Mouse (Mus musculus): ENCODE results near the gene Ywhah. TPM values are rescaled to one million over a fixed set of nuclear protein-coding genes. Genes with fewer than 3 reads are reported as not detected.
"Not testable (repeated sequence)": the region's sequence is repeated elsewhere in the genome, so short reads cannot be mapped to it uniquely, and the experiment has no call there.

The Ywhah gene
- total RNA-seq, 2 experiments from 2014 or later, result 46.7 to 47.6 TPM

DNA sequence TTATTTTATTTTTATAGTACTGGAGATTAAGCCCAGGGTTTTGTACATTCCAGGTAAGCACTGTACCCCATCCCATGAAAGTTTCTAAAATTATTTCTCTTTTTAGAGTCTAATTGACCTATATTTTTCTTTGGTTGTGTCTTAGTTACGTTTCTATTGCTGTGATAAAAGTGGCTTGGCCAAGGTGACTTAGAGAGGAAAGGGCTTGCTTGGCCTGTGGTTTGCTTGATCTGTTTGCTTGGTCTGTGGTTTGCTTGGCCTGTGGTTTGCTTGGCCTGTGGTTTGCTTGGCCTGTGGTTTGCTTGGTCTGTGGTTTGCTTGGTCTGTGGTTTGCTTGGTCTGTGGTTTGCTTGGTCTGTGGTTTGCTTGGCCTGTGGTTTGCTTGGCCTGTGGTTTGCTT, 22.1 kb downstream of the Ywhah start:
- intact Hi-C loops (cut with DNase I), result loop anchor here (2.0 kb wide), 1 partner anchor 104 kb away; no protein-coding TSS in a partner anchor
- DNase-seq, result not testable (repeated sequence)

DNA sequence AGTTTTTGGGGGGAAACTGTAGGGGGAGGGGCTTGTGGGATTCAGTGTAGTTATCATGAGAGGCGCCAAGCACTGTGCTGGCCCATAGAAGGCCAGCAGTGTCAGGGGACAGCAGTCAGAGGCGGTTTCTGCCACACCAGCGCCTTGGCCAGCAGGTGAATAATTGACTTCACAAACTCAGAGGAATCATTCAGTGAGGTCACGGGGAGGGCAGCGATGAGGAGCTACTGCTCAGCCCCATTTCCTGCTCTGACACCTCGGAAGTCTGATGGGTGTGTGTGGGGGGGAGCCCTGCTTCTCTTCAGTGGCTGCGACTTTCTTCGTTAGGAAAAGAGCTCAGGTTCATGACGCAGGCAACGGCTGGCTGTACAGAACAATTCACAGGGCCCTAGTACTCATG, 24.8 kb downstream of the Ywhah start:
- intact Hi-C loops (cut with DNase I), result no loop called here

DNA sequence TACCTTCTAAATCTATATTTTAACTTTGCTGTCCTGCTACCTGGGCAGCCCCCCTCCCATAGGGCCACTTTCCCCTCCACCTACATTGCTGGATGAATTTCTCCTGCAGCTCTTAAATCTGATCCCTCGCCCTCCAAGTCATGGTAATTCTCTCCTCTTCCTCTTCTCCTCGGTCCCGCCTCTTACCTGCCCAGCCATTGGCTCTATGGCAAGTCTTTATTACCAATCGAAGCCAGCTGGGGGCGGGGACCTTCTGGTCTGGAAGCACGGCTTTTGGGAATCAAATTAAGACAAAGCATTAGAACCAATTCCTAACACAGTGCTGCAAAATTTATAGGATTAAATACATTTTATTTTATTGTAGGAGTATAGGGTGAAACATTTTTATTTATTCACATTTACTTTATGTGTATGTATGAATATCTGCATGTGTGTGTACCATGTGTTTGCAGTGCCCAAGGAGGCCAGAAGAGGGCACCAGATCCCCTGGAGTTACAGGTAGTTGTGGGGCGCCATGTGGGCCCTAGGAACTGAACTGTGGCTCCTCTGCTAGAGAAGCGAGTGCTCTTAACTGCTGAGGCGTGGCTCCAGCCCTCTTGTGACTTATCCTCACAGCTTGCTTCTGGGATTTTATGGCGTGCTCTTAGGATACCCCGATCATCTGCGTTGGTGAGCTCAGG, 26.2 kb downstream of the Ywhah start:
- intact Hi-C loops (cut with DNase I), result no loop called here
- no peak for DNase-seq

More for the DNA sequence above, 24.8 kb downstream of the Ywhah start:
- no peak for DNase-seq

DNA sequence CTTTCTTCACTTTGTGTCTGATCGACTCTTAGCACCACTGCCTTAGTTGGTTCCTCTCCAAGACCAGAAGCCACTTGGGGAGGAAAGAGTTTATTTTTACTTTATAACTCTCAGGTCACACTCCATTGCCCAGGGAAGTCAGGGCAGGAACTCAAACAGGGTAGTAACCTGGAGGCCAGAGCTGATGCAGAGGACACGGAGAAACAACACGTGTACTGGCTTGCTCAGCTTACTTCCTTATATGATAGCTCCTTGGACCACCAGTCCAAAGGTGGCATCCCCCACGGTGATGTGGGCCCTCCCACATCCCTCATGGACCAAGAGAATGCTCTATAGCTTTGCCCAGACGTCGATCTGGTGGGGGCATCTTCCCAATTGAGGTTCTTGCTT, 26.7 kb downstream of the Ywhah start:
- intact Hi-C loops (cut with DNase I), result no loop called here
- no peak for DNase-seq

DNA sequence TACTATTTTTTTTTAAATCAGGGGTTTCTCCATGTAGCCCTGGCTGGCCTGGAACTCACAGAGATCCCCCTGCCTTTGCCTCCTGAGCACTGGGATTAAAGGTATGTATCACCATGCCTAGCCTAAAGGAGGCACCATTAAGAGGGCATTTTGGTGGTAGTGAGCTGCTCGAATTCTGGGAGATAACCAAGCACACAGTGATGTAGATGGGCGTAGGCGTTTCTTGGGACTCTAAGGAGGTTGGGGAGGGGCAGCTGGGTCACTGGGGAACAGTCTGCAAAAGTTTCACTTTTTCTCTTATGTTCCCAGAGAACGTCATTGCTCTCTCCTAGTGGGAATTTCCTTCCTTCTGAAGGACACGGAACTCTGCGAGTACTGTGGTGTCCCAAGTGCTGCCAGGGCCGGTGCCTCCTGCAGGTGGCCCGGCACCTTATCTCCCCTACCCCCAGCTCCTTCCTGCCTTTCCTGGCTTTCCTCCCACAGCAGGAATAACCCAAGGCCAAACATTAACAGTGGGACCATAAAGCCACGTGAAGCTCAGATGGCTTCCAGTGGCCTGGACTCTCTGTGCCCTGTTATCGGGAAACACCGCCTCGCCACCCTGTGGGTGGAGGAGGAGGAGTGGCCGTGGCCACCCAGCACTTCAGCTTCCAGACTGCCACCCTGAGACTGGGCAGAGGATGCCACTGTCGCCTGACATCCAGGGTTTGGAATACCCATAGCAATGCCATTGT, 34.4 kb downstream of the Ywhah start:
- DNase-seq, result no peak
- intact Hi-C loops (cut with DNase I), result no loop called here

DNA sequence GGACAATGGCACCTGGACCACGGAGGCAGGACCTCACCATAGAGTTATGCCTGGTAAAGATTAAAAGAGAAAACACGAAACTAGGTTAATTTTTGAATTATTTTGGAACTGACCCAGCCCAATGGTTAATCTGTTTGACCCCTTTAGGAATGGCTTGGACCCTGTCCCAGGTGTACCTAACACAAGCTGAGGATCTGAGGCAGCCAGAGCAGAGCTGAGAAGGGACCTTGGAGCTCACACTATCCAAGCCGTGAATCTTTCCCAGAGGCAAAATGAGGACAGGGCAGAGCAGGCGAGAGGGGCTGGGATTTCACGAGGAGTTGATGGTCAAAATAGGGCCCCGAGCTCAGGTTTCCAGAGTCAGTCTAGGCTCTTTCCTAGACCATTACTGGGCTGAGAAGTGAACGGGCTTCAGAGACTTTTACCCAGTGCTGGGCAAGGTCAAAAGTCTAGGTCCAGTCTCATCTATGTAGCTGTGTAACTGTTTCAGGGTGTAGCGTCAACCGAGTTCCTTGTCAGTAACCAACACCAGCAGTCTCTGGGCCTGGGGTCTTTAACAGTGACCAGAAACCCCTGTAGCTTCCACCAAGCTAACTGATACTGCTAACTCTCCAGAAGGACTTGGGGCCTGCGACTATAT, 37.6 kb downstream of the Ywhah start:
- intact Hi-C loops (cut with DNase I), result no loop called here
- no peak for DNase-seq

DNA sequence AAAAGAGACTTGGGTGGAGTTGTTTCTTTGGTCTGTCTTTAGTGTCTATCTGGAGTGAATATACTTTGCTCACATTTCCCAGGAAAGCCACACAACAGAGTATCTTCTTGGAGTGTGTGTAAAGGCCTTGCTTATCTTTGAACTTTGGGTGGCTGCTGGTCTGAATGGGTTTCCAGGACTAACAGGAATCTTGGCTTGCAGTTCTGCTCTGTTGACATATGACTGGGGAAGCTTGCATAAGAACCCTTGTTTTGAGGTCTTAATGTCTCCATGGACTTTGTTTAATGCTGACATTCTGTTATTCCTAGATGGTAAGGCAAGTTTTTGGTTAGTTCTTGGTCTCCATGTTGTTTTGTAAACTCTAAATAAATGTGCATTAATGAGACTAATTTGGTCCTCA, 51.5 kb downstream of the Ywhah start:
- intact Hi-C loops (cut with DNase I), result no loop called here
- no peak for DNase-seq

DNA sequence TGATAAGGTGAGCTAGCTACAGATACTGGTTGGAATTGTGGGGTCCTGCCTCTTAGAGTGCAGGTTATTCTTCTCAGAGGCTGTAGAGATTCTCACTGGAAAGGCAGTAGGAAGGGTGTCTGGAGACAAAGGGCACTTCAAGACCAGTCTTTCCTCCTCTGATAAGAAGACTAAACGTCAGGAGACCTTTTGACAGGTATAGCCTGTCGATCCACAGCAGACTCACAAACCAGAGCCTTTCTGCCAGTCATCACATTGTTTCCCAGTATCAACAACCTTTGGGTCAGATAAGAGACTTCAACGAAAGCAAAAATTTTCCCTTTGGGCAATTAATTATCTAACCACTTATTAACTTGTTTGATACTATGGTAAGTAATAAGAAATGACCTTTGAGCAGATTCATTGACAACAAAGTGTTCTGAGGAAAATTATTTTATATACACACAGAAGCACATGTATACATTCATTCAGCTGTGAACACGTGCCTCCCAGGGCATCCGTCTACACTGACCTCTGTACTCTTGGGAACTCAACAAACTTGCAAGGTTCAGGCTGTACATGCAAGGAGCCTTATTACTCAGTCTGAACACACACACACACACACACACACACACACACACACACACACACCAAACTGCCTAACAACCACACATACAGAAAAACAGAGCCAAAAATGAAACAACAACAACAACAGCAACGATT, 58.0 kb downstream of the Ywhah start:
- DNase-seq, result no peak
- intact Hi-C loops (cut with DNase I), result no loop called here

Other genes with a start within 250 kb of the Ywhah start
- gene Pisd, start 233.2 kb upstream of the Ywhah start, total RNA-seq (2021), result 10 to 100 TPM; 13.0 to 14.4 TPM
- under 1 TPM in 1 of 2 experiments, not detected in 1; 0.15 TPM for gene Gm20671, start 191.7 kb upstream of the Ywhah start, total RNA-seq (2021)
- 1 to 10 TPM; 3.8 to 4.7 TPM for gene Prr14l, start 164.6 kb upstream of the Ywhah start, total RNA-seq (2021)
- 10 to 100 TPM; 12.1 to 12.3 TPM for gene Depdc5, start 155.1 kb upstream of the Ywhah start, total RNA-seq (2021)
- gene Slc5a1, start 85.4 kb downstream of the Ywhah start, total RNA-seq (2021), result not detected
- 1 to 10 TPM; 1.2 to 2.0 TPM for gene Spon2, start 199.6 kb downstream of the Ywhah start, total RNA-seq (2021)

Measured in gastrocnemius, postnatal 36 days (tissue).